Mouse (Mus musculus) c-Kit-positive CD71-positive TER-119-negative erythroid progenitor cells, embryonic 14.5 days (primary cell): ENCODE results near the gene Baz2b.

Experiments
- DNase-seq: peaks from one replicate; pipeline ENCODE4 v3.0.0-alpha.2; 2013; ENCODE audit warnings: low read depth

Gene Baz2b

GRCm38 (mm10) chr2:59997479-59998228, 212.0 kb downstream of the Baz2b start:
- DNase-seq = no peak

- no peak for DNase-seq
Measured at GRCm38 (mm10) chr2:59996911-59997310, 212.7 kb downstream of the Baz2b start.

- no peak for DNase-seq
Measured at GRCm38 (mm10) chr2:59993190-59993535, 216.5 kb downstream of the Baz2b start.

- no peak for DNase-seq
Measured at GRCm38 (mm10) chr2:59992488-59993189, 217.0 kb downstream of the Baz2b start.

GRCm38 (mm10) chr2:59991775-59992174, 217.9 kb downstream of the Baz2b start:
- DNase-seq = no peak

GRCm38 (mm10) chr2:59987521-59987920, 222.1 kb downstream of the Baz2b start:
- no peak for DNase-seq

GRCm38 (mm10) chr2:59979488-59980220, 230.0 kb downstream of the Baz2b start:
- no peak for DNase-seq

GRCm38 (mm10) chr2:59976680-59977079, 233.0 kb downstream of the Baz2b start:
- no peak for DNase-seq

GRCm38 (mm10) chr2:59975772-59976171, 233.9 kb downstream of the Baz2b start:
- DNase-seq = no peak

GRCm38 (mm10) chr2:59973962-59974361, 235.7 kb downstream of the Baz2b start:
- DNase-seq = no peak

- DNase-seq = no peak
Measured at GRCm38 (mm10) chr2:59973104-59973641, 236.5 kb downstream of the Baz2b start.

GRCm38 (mm10) chr2:59970511-59970910, 239.1 kb downstream of the Baz2b start:
- no peak for DNase-seq

- DNase-seq = no peak
Measured at GRCm38 (mm10) chr2:59969099-59969498, 240.5 kb downstream of the Baz2b start.

GRCm38 (mm10) chr2:59968593-59968992, 241.0 kb downstream of the Baz2b start:
- DNase-seq = no peak

GRCm38 (mm10) chr2:59966454-59966853, 243.2 kb downstream of the Baz2b start:
- no peak for DNase-seq

GRCm38 (mm10) chr2:59963011-59963410, 246.6 kb downstream of the Baz2b start:
- no peak for DNase-seq

GRCm38 (mm10) chr2:59962579-59962978, 247.1 kb downstream of the Baz2b start:
- no peak for DNase-seq

- no peak for DNase-seq
Measured at GRCm38 (mm10) chr2:59960495-59960772, 249.2 kb downstream of the Baz2b start.

GRCm38 (mm10) chr2:59959668-59960494, 249.8 kb downstream of the Baz2b start:
- DNase-seq = no peak

GRCm38 (mm10) chr2:59958543-59958942, 251.1 kb downstream of the Baz2b start:
- DNase-seq = no peak

- no peak for DNase-seq
Measured at GRCm38 (mm10) chr2:59955916-59956315, 253.7 kb downstream of the Baz2b start.

- no peak for DNase-seq
Measured at GRCm38 (mm10) chr2:59954791-59955190, 254.8 kb downstream of the Baz2b start.
